Mouse (Mus musculus): ENCODE measurements around the gene Dgkz.

DNA sequence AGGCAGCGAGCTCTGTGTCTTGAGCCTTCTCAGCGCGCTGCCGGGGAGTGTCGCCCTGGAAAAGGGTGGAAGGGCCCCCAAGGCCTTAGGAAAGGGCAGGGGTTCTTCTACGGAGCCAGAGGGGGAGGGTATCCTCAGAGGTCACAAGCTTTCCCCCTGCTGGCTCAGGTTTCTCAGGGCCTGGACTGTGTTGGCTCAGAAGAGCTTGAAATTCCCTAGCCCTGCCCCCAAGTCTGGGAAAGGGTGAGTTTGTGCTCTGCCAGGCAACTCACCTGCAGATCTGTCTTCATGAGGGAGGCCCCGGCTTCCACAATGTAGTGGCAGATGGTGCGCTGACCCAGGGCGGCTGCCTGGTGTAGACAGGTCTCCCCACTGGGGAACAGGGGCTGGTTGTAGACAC is 42.2 kb downstream of the Dgkz start:
- TF ChIP-seq MAFK (IDR thresholded peaks at IDR 0.05; ENCODE audit: insufficient read depth, low read depth, low read length): no peak
- no peak for TF ChIP-seq HCFC1 (IDR thresholded peaks at IDR 0.05; ENCODE audit: borderline replicate concordance, insufficient read depth, low read length)

Data from ES-E14 (cell line).